Mouse (Mus musculus) hindbrain, embryonic 10.5 days (tissue): ENCODE measurements around the gene Mkrn2os. TPM values are rescaled to one million over a fixed set of nuclear protein-coding genes. Genes with fewer than 3 reads are reported as not detected.

ENCODE experiments used
- DNase-seq: peaks from one replicate; pipeline ENCODE4 v3.0.0-alpha.2; 2017; ENCODE audit warnings: low spot score
- H3K27ac ChIP-seq: fragments of 300-500 bp; sonication (generic); 2 replicates; pipeline ENCODE4 v1.5.1; 2016; ENCODE audit warnings: mild to moderate bottlenecking, moderate library complexity
- H3K27me3 ChIP-seq: fragments of 300-500 bp; sonication (generic); 2 replicates; pipeline ENCODE4 v1.6.1; 2016; ENCODE audit warnings: mild to moderate bottlenecking; ENCODE audit not compliant: poor library complexity, insufficient read depth, severe bottlenecking
- H3K36me3 ChIP-seq: fragments of 300-500 bp; sonication (generic); 2 replicates; pipeline ENCODE4 v1.6.1; 2016; ENCODE audit warnings: mild to moderate bottlenecking, moderate library complexity
- H3K4me1 ChIP-seq: fragments of 300-500 bp; sonication (generic); replicated peaks from 2 replicates; pipeline ENCODE4 v1.6.1; 2016; ENCODE audit warnings: mild to moderate bottlenecking
- H3K4me3 ChIP-seq: fragments of 300-500 bp; sonication (generic); 2 replicates; pipeline ENCODE4 v1.5.1; 2016; ENCODE audit warnings: mild to moderate bottlenecking, moderate library complexity
- H3K9me3 ChIP-seq: fragments of 300-500 bp; sonication (generic); 2 replicates; pipeline ENCODE4 v1.6.1; 2016; ENCODE audit warnings: mild to moderate bottlenecking, moderate library complexity
- WGBS: fragments of 180-500 bp; shearing (Covaris S2); methylation state at CpG from one replicate; pipeline ENCODE4 v1.1.7; 2016; 5-methylcytosine and 5-hydroxymethylcytosine counted together
- polyA plus RNA-seq: library from polyadenylated mRNA; unstranded; fragments of >200 nt; fragmentation: Nextera tagmentation; extraction: Ambion mirVana; gene quantifications from 2 replicates; pipeline ENCODE4 v1.2.1, GENCODE M21; 2016

Mkrn2os gene
- polyA plus RNA-seq, 1 experiment from 2014 or later: 0.13 TPM

DNA sequence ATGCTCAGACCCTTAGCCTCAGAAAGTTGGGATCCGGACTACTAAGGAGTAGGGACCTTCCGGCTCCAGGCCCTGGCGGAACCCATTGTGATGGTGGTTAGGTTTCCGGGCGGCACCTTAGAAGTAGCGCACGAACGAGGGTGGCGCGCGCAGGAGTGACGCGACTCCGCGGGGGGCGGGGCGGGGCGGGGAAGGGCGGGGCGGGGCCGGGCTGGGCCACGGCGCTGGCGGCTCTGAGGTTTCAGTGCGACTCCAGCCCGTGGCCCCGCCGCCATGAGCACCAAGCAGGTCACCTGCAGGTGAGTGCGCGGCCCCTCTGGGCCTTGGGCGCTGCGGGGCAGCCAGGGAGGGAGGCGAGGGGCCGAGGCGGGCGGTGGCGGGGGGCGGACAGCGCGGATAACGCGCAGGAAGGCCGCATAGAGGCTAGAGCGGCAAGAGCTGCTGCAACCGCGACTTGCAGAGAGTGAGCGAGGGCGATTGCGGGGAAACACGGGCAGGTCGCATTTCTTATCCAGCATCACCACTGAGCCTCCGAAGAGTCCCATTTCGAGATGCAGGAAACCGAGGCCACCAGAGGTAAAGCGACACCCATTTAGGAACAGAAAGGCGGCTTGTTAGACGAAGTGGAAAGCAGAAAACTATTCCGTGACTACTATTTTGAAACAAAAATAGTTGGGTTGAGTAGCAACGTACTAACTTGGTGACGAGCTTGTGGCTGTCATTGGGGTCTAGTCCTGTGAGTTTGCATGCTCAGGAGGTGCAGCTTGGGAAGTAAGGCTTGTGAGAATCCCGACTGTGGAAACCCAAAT is 9.5 kb upstream of the Mkrn2os start, which contains the start of gene Mkrn2:
Gene Mkrn2, plus strand, starts transcription at position 188 of the 809 bp plus-strand sequence.
- peak; percentile 91 for DNase-seq
- H3K27me3 ChIP-seq: no peaks in the 10 kb centered on the region
- H3K9me3 ChIP-seq: no peaks in the 10 kb centered on the region
- H3K4me3 ChIP-seq: peak within 1 kb of the TSS; percentile 97
- H3K36me3 ChIP-seq: peaks cover 13% of the 10 kb centered on the region; the same call in 1 of the 2 replicates
- H3K27ac ChIP-seq: peak within 1 kb of the TSS; percentile 92
- under 1% methylated on average over 61 of the region's 61 CpGs for WGBS
- peaks cover 20% of the 10 kb centered on the region for H3K4me1 ChIP-seq

DNA sequence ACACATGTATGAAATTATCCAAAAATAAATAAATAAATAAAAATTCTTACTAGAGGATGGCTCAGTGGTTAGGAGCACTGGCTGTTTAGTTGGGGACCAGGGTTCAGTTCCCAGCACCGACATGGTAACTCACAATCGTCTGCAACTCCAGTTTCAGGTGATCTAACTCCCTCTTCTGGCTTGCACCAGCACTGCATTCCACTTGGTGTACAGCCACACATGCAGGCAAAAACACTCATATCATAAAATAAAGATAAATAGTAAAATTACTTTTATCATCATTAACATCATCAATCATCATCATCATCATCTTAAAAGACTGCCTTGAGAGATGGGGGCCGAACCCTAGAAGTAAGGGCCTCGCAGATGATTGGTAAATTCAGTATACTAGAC is 8.9 kb upstream of the Mkrn2os start:
- H3K4me3 ChIP-seq: peak overlapping the region; percentile 97
- no peaks in the 10 kb centered on the region for H3K27me3 ChIP-seq
- DNase-seq: no peak
- H3K9me3 ChIP-seq: no peaks in the 10 kb centered on the region
- H3K27ac ChIP-seq: peak overlapping the region; percentile 92
- 66% methylated on average over 4 of the region's 4 CpGs for WGBS
- H3K36me3 ChIP-seq: peaks cover 11% of the 10 kb centered on the region; the same call in 1 of the 2 replicates
- H3K4me1 ChIP-seq: peaks cover 15% of the 10 kb centered on the region

DNA sequence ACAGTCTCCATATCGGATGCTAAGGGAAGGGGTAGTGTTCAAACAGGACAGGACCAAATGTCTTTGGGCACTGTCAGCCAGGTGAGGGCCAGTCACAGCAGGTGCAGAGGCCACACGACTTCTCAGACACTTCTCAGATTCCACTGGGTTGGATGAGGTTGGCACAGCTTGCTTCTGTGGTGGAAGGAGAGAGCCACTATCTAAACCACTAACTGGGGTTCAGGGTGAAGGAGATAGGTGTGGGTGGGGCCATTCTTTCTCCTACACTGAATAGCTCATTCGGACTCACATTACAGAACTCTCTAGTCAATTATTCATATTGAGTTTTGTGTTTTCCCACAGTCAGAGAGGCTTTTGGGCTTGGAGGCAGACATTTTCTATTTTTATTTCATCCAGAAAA is 3.3 kb upstream of the Mkrn2os start:
- 70% methylated on average over 3 of the region's 3 CpGs for WGBS
- H3K4me1 ChIP-seq: no peaks in the 10 kb centered on the region
- no peaks in the 10 kb centered on the region for H3K36me3 ChIP-seq
- H3K27me3 ChIP-seq: no peaks in the 10 kb centered on the region
- no peak for DNase-seq
- H3K27ac ChIP-seq: no peak overlapping the region
- no peaks in the 10 kb centered on the region for H3K9me3 ChIP-seq
- H3K4me3 ChIP-seq: no peak overlapping the region

DNA sequence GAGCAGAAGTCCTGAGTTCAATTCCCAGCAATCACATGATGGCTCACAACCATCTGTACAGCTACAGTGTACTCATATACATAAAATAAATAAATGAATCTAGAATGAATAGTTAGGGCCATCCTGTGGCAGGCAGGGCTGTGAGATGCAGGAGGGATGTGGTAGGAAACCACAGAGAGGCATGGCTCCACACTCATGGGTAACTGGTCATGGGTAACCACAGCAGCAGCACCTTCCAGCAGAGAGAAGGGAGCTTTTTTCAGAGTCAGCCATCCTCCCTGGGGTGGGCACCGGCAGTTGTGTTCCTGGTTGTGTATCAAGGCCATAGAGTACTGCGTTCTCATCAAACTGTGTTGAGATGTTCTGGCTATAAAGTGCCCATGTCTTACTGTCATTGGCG is 2.1 kb upstream of the Mkrn2os start:
- Histone ChIP-seq H3K27ac (no peak overlapping the region), H3K27me3 (no peaks in the 10 kb centered on the region), H3K9me3 (no peaks in the 10 kb centered on the region), H3K4me3 (no peak overlapping the region), H3K36me3 (no peaks in the 10 kb centered on the region), H3K4me1 (no peaks in the 10 kb centered on the region)
- no peak for DNase-seq
- 83% methylated on average over 3 of the region's 3 CpGs for WGBS

DNA sequence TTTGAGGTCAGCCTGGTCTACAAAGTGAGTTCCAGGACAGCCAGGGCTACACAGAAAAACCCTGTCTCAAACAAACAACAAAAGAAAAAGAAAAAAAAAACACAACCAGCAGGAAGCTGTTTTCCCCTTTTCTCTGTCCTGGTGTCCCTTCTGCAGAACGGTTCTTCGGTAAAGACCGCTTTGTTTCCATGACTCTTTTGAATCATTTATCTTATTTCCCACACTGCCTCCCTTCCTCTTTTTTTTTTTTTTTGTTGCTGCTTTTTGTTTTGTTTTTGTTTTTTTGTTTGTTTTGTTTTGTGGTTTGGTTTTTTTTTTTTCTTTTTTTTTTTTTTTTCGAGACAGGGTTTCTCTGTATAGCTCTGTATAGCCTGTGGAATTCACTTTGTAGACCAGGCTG is 876 bp upstream of the Mkrn2os start:
- no peaks in the 10 kb centered on the region for H3K9me3 ChIP-seq
- no peak overlapping the region for H3K27ac ChIP-seq
- 82% methylated on average over 4 of the region's 4 CpGs for WGBS
- H3K4me1 ChIP-seq: no peaks in the 10 kb centered on the region
- H3K27me3 ChIP-seq: no peaks in the 10 kb centered on the region
- no peak for DNase-seq
- no peak overlapping the region for H3K4me3 ChIP-seq
- H3K36me3 ChIP-seq: no peaks in the 10 kb centered on the region

DNA sequence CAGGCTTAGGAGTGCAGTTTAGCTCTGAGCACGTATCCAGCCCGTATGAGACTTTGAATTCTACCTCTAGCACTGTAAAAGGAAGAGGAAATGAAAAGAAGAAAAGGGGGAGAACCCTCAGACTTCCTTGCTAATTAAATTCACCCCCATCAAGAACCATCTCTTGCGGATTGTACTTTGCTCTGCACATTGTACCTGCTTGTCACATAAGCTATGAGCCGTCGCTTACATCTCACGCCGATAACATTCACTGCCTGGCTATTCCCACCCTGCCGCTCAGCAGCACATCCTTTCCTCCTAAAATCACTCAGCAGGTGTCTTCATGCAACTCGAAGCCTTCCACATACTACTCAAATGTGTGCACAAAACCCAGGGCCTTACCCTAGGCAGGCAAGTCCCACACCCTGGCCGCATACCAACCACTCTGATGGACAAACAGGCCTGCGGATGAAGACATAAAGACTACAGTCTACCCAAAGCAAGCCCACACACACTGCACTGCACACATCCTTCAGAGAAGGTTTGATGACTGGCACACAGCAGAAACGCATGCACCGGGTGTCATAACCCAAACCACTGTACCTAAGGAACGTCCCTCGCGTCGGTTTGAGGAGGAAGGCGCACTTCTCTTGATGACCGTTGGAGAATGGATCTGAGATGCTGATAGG is 550 bp downstream of the Mkrn2os start:
- H3K36me3 ChIP-seq: no peaks in the 10 kb centered on the region
- no peaks in the 10 kb centered on the region for H3K9me3 ChIP-seq
- 86% methylated on average over 19 of the region's 19 CpGs for WGBS
- no peak overlapping the region for H3K4me3 ChIP-seq
- no peak for DNase-seq
- no peaks in the 10 kb centered on the region for H3K4me1 ChIP-seq
- no peak overlapping the region for H3K27ac ChIP-seq
- no peaks in the 10 kb centered on the region for H3K27me3 ChIP-seq

DNA sequence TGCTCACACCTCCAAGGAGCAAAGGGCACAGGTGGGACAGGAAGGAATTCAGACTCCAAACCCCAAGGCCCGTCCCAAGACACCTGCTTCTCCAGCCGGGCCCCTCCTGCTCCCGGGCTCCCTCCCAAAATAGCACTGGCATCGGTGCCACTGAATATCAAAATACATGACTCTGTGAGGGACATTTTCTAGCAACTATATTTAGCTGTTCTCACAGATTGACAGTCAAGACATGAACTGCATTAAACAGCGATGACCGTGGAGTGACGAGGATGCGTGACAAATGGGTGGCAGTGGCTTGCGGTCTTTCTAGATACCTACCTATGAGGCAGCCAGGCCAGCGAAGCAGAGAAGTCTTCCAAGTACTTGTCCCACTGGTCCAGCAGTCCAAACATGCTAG is 6.1 kb downstream of the Mkrn2os start:
- H3K27ac ChIP-seq: no peak overlapping the region
- 91% methylated on average over 10 of the region's 10 CpGs for WGBS
- no peak overlapping the region for H3K4me3 ChIP-seq
- H3K4me1 ChIP-seq: no peaks in the 10 kb centered on the region
- no peaks in the 10 kb centered on the region for H3K27me3 ChIP-seq
- no peaks in the 10 kb centered on the region for H3K9me3 ChIP-seq
- no peak for DNase-seq
- H3K36me3 ChIP-seq: peaks cover 4% of the 10 kb centered on the region; the same call in 1 of the 2 replicates

DNA sequence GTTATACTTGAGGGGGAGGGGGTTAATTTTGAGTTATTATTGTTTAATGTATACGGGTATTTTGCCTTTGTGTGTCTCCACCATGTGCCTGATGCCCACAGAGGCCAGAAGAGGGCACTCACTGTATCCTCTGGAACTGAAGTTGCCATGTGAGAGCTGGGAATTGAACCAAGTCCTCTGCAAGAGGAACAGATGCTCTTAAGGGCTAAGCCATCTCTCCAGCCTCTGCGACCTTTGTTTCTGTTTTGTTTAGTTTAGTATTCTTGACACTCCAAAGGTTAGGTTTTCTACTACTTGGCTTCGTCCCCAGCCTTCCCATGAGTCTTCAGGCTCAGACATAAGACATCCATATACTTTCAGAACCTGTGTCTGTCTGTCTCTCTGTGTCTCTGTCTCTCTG is 8.2 kb downstream of the Mkrn2os start:
- Histone ChIP-seq H3K27ac (no peak overlapping the region), H3K36me3 (peaks cover 22% of the 10 kb centered on the region), H3K4me1 (no peaks in the 10 kb centered on the region), H3K9me3 (no peaks in the 10 kb centered on the region), H3K27me3 (no peaks in the 10 kb centered on the region), H3K4me3 (no peak overlapping the region)
- DNase-seq: no peak
- WGBS: 76% methylated on average over 3 of the region's 3 CpGs

DNA sequence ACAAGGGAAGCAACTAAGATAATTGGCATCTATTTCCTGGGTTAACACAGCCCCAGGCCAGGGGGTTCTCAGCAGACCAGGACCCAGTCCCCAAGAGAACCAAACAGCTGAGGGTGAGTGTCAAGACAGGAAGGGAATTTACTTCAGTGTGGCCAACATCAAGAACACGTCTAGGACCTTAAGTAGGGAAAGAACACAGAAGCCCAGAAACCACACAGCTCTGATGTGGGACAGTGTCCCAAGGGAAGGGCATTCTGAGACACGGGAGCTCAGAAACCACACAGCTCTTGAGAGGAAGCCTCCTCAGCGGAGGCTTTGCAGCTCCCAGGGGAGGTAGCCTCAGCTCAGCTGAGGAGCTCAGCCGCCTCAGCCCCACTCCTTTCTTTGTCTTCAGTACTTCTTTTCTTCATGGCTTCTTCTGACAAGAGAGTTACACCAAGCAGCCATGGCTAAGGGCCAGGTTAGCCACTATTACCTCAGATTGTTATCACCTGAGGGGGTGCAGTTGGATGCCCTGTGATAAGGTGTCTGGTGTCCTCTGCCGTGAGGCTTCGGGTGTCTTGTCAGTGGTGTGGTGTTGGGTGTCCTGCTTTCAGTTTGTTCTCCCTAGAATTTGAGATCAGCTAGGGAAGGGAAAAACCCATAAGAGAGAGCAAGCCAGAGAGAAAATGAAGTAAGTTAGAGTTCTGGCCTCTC is 8.8 kb downstream of the Mkrn2os start:
- Histone ChIP-seq H3K9me3 (no peaks in the 10 kb centered on the region), H3K4me1 (no peaks in the 10 kb centered on the region), H3K4me3 (no peak overlapping the region), H3K27me3 (no peaks in the 10 kb centered on the region), H3K36me3 (peaks cover 28% of the 10 kb centered on the region), H3K27ac (no peak overlapping the region)
- whole genome bisulfite sequencing: 82% methylated on average over 6 of the region's 6 CpGs
- DNase-seq: no peak

DNA sequence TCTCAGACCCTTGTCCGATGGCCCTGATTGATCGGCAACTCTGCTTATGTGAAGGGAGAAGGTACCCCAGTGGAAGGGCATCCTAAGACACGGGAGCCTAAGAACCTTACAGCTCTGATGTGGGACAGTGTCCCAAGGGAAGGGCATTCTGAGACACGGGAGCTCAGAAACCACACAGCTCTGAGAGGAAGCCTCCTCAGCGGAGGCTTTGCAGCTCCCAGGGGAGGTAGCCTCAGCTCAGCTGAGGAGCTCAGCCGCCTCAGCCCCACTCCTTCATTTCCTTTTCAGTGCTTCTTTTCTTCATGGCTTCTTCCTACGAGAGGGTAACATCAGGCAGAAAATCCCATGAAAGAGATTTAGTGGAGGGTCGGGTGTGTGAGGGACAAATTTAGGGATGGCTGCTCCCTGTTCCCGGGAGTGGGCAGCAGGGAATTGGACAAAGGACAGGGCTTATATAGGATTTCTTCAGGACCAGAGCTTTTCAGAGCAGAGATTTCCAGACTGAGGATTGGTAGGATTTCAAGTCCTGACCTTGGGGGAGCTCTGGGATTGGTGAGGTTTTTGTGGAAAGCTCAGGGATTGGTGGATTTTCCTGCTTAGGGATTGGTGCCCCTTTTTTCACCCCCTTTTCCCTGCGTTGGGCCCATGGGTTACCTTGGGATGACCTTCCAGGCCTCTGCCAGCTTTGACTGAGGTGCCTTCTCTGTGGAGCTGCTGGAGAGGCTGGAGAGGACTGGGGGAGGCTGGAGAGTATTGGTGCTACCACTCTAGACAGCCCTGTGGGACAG is 9.9 kb downstream of the Mkrn2os start:
- Histone ChIP-seq H3K4me1 (no peaks in the 10 kb centered on the region), H3K36me3 (peaks cover 39% of the 10 kb centered on the region), H3K27me3 (no peaks in the 10 kb centered on the region), H3K27ac (no peak overlapping the region), H3K9me3 (no peaks in the 10 kb centered on the region), H3K4me3 (no peak overlapping the region)
- no peak for DNase-seq
- 81% methylated on average over 10 of the region's 10 CpGs for WGBS

DNA sequence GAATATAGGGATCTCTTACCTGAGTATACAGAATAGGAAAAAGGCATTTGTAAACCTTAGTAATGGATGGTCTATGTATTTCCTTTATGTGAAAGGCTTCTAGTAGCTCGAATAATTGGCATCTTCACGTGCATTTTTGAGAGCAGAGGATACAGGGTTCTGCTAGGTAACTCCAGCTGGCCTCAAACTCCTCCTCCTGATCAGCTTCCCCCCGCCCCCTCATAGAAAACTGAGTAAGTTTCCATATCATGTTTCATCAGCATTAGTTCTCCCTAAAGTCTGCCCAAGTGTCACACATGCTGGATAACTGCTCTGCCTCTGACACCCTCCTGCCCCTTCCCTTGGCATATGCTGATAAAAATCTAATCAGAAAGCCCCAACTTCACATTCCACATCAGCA is 11.6 kb downstream of the Mkrn2os start:
- Histone ChIP-seq H3K27ac (no peak overlapping the region), H3K4me3 (no peak overlapping the region), H3K27me3 (no peaks in the 10 kb centered on the region), H3K9me3 (no peaks in the 10 kb centered on the region), H3K36me3 (peaks cover 56% of the 10 kb centered on the region), H3K4me1 (no peaks in the 10 kb centered on the region)
- DNase-seq: no peak
- 90% methylated on average over 3 of the region's 3 CpGs for WGBS

DNA sequence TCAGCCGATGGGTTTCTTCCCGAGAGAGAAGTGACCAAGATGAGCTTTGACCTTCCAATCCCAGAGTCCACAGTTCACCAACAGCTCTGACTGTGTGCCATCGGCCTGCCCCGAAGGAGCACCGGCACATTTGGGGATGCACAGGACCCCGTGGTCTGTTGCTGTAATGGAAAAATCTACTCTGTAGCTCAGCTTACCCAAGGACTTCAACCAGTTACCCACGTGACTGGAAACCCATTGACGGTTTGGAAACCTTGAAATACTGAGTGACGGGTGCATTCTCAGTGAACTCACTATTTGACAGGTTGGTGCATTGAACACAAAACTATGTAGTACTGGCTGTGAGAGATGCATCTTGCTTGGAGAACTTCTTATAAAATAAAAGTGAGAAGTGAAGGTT is 14.4 kb downstream of the Mkrn2os start:
- no peak for DNase-seq
- no peaks in the 10 kb centered on the region for H3K4me1 ChIP-seq
- H3K9me3 ChIP-seq: no peaks in the 10 kb centered on the region
- H3K27ac ChIP-seq: no peak overlapping the region
- 96% methylated on average over 9 of the region's 9 CpGs for WGBS
- H3K36me3 ChIP-seq: peaks cover 82% of the 10 kb centered on the region
- no peak overlapping the region for H3K4me3 ChIP-seq
- no peaks in the 10 kb centered on the region for H3K27me3 ChIP-seq
